Mouse (Mus musculus) hindbrain, embryonic 14.5 days (tissue): ENCODE results near the gene Mrpl14. TPM values are rescaled to one million over a fixed set of nuclear protein-coding genes. Genes with fewer than 3 reads are reported as not detected.

Source experiments
- ATAC-seq: fragments of 200-750 bp; cut with Nextera tagmentation; 2 replicates; pipeline ENCODE4 v1.8.0; 2017; ENCODE audit warnings: moderate number of reproducible peaks, mild to moderate bottlenecking, moderate TSS enrichment, moderate library complexity; ENCODE audit not compliant: low FRiP score
- DNase-seq: peaks from one replicate; pipeline ENCODE4 v3.0.0-alpha.2; 2015; ENCODE audit warnings: low spot score
- H3K27ac ChIP-seq: fragments of 300-500 bp; sonication (generic); 2 replicates; pipeline ENCODE4 v1.5.1; 2014; ENCODE audit warnings: mild to moderate bottlenecking, moderate library complexity
- H3K27me3 ChIP-seq: fragments of 300-500 bp; sonication (generic); 2 replicates; pipeline ENCODE4 v1.6.1; 2014; ENCODE audit warnings: mild to moderate bottlenecking, low read length, mixed read lengths; ENCODE audit not compliant: control insufficient read depth, insufficient read depth
- H3K36me3 ChIP-seq: fragments of 300-500 bp; sonication (generic); replicated peaks from 2 replicates; pipeline ENCODE4 v1.6.1; 2014; ENCODE audit not compliant: control insufficient read depth, insufficient read depth
- H3K4me1 ChIP-seq: fragments of 300-500 bp; sonication (generic); replicated peaks from 2 replicates; pipeline ENCODE4 v1.6.1; 2014; ENCODE audit warnings: antibody characterized with exemption, low read length, mixed read lengths; ENCODE audit not compliant: control insufficient read depth, insufficient read depth
- H3K4me2 ChIP-seq: fragments of 300-500 bp; sonication (generic); replicated peaks from 2 replicates; pipeline ENCODE4 v1.6.1; 2014; ENCODE audit warnings: mild to moderate bottlenecking, moderate library complexity
- H3K4me3 ChIP-seq: fragments of 300-500 bp; sonication (generic); replicated peaks from 2 replicates; pipeline ENCODE4 v1.5.1; 2014; ENCODE audit warnings: mild to moderate bottlenecking, low read length
- H3K9ac ChIP-seq: fragments of 300-500 bp; sonication (generic); 2 replicates; pipeline ENCODE4 v1.6.1; 2014
- H3K9me3 ChIP-seq: fragments of 300-500 bp; sonication (generic); 2 replicates; pipeline ENCODE4 v1.6.1; 2016; ENCODE audit warnings: low read length; ENCODE audit not compliant: control insufficient read depth
- WGBS: fragments of 180-500 bp; shearing (Covaris S2); extraction: QIAGEN DNeasy Blood & Tissue Kit; methylation state at CpG from one replicate; pipeline ENCODE4 v1.1.7; 2014; 5-methylcytosine and 5-hydroxymethylcytosine counted together
- polyA plus RNA-seq: library from polyadenylated mRNA; unstranded; fragments of >200 nt; fragmentation: Nextera tagmentation; extraction: Ambion mirVana; gene quantifications from 2 replicates; pipeline ENCODE4 v1.2.1, GENCODE M21; 2014

Gene Mrpl14
- 116 and 132 TPM in 2 replicates for polyA plus RNA-seq

- Histone ChIP-seq H3K4me3 (peak within 1 kb of the TSS; percentile 84), H3K4me2 (peak within 1 kb of the TSS; percentile 75), H3K27ac (peak within 1 kb of the TSS; percentile 93), H3K4me1 (peaks cover 24% of the 10 kb centered on the region), H3K9ac (peak within 1 kb of the TSS; percentile 92), H3K9me3 (no peaks in the 10 kb centered on the region), H3K36me3 (no peaks in the 10 kb centered on the region), H3K27me3 (no peaks in the 10 kb centered on the region)
- WGBS, result under 1% methylated on average over 30 of the region's 50 CpGs
- peak; percentile 90 for ATAC-seq
- DNase-seq, result peak; percentile 98
Measured at GRCm38 (mm10) chr17:45686093-45686619, at the start of gene Mrpl14. Mrpl14 (plus strand) TSS chr17:45686322.

GRCm38 (mm10) chr17:45638596-45639295 lies 47.4 kb upstream of the Mrpl14 start:
- 80% methylated on average over 16 of the region's 16 CpGs for WGBS

GRCm38 (mm10) chr17:45641981-45642380 lies 44.1 kb upstream of the Mrpl14 start:
- no peak overlapping the region for H3K27ac ChIP-seq
- no peak overlapping the region for H3K4me3 ChIP-seq
- no peaks in the 10 kb centered on the region for H3K27me3 ChIP-seq
- H3K9ac ChIP-seq, result no peak overlapping the region
- DNase-seq (no peak), ATAC-seq (no peak)
- 93% methylated on average over 8 of the region's 8 CpGs for WGBS
- H3K4me1 ChIP-seq, result no peaks in the 10 kb centered on the region
- H3K36me3 ChIP-seq, result no peaks in the 10 kb centered on the region
- no peak overlapping the region for H3K4me2 ChIP-seq
- no peaks in the 10 kb centered on the region for H3K9me3 ChIP-seq

More at GRCm38 (mm10) chr17:45638596-45639295, 47.4 kb upstream of the Mrpl14 start:
- Histone ChIP-seq H3K36me3 (no peaks in the 10 kb centered on the region), H3K9me3 (no peaks in the 10 kb centered on the region), H3K4me2 (no peak overlapping the region), H3K4me3 (no peak overlapping the region), H3K27me3 (no peaks in the 10 kb centered on the region), H3K27ac (no peak overlapping the region), H3K9ac (no peak overlapping the region), H3K4me1 (no peaks in the 10 kb centered on the region)
- ATAC-seq (no peak), DNase-seq (no peak)

GRCm38 (mm10) chr17:45642701-45643100 lies 43.4 kb upstream of the Mrpl14 start:
- ATAC-seq, result no peak; the same call in 1 of the 2 replicates
- 21% methylated on average over 12 of the region's 12 CpGs for WGBS
- Histone ChIP-seq H3K9ac (no peak overlapping the region), H3K27me3 (no peaks in the 10 kb centered on the region), H3K27ac (no peak overlapping the region), H3K4me1 (no peaks in the 10 kb centered on the region), H3K4me2 (no peak overlapping the region), H3K9me3 (no peaks in the 10 kb centered on the region), H3K4me3 (no peak overlapping the region), H3K36me3 (no peaks in the 10 kb centered on the region)
- peak; percentile 68 for DNase-seq

GRCm38 (mm10) chr17:45644185-45644584 lies 41.9 kb upstream of the Mrpl14 start:
- Histone ChIP-seq H3K27ac (no peak overlapping the region), H3K9me3 (no peaks in the 10 kb centered on the region), H3K4me2 (no peak overlapping the region), H3K9ac (no peak overlapping the region), H3K36me3 (no peaks in the 10 kb centered on the region), H3K4me3 (no peak overlapping the region), H3K4me1 (no peaks in the 10 kb centered on the region), H3K27me3 (no peaks in the 10 kb centered on the region)
- DNase-seq (no peak), ATAC-seq (no peak)
- 94% methylated on average over 4 of the region's 4 CpGs for WGBS

GRCm38 (mm10) chr17:45653233-45653632 lies 32.9 kb upstream of the Mrpl14 start:
- no peak overlapping the region for H3K4me2 ChIP-seq
- no peaks in the 10 kb centered on the region for H3K27me3 ChIP-seq
- no peaks in the 10 kb centered on the region for H3K9me3 ChIP-seq
- no peak for DNase-seq
- 72% methylated on average over 7 of the region's 7 CpGs for WGBS
- no peak overlapping the region for H3K27ac ChIP-seq
- no peak overlapping the region for H3K9ac ChIP-seq
- ATAC-seq, result no peak
- H3K36me3 ChIP-seq, result no peaks in the 10 kb centered on the region
- H3K4me1 ChIP-seq, result no peaks in the 10 kb centered on the region
- no peak overlapping the region for H3K4me3 ChIP-seq

- no peak for DNase-seq
Measured at GRCm38 (mm10) chr17:45655820-45656219, 30.3 kb upstream of the Mrpl14 start.

GRCm38 (mm10) chr17:45659225-45659624 lies 26.9 kb upstream of the Mrpl14 start, which contains the start of gene Capn11:
Capn11 (minus strand) TSS chr17:45659325.
- Histone ChIP-seq H3K9ac (no peak within 1 kb of the TSS), H3K4me2 (no peak within 1 kb of the TSS), H3K9me3 (no peaks in the 10 kb centered on the region), H3K4me1 (0 out of 2 replicates have a peak, but pooled peaks cover 4% of the 10 kb centered on the region), H3K4me3 (no peak within 1 kb of the TSS), H3K27me3 (no peaks in the 10 kb centered on the region), H3K27ac (no peak within 1 kb of the TSS), H3K36me3 (peaks cover 33% of the 10 kb centered on the region)
- ATAC-seq, result no peak
- DNase-seq, result no peak
- WGBS, result 79% methylated on average over 4 of the region's 4 CpGs

More at GRCm38 (mm10) chr17:45655820-45656219, 30.3 kb upstream of the Mrpl14 start:
- Histone ChIP-seq H3K4me1 (no peaks in the 10 kb centered on the region), H3K27me3 (no peaks in the 10 kb centered on the region), H3K9me3 (no peaks in the 10 kb centered on the region), H3K27ac (no peak overlapping the region), H3K9ac (no peak overlapping the region), H3K36me3 (peaks cover 10% of the 10 kb centered on the region), H3K4me2 (no peak overlapping the region), H3K4me3 (no peak overlapping the region)
- ATAC-seq, result no peak
- 25% methylated on average over 6 of the region's 6 CpGs for WGBS

- no peaks in the 10 kb centered on the region for H3K27me3 ChIP-seq
- 0 out of 2 replicates have a peak, but pooled peaks cover 4% of the 10 kb centered on the region for H3K4me1 ChIP-seq
- H3K9ac ChIP-seq, result no peak overlapping the region
- no peaks in the 10 kb centered on the region for H3K9me3 ChIP-seq
- H3K4me2 ChIP-seq, result peak overlapping the region; percentile 30; the same call in 1 of the 2 replicates
- DNase-seq (peak; percentile 87), ATAC-seq (peak; percentile 32; the same call in 1 of the 2 replicates)
- H3K36me3 ChIP-seq, result peaks cover 74% of the 10 kb centered on the region
- H3K4me3 ChIP-seq, result no peak overlapping the region
- WGBS, result 34% methylated on average over 27 of the region's 27 CpGs
- no peak overlapping the region for H3K27ac ChIP-seq
Measured at GRCm38 (mm10) chr17:45663106-45663919, 22.8 kb upstream of the Mrpl14 start.
